Mouse (Mus musculus) hindbrain, embryonic 10.5 days (tissue): ENCODE results near the gene Pkn1. TPM values are rescaled to one million over a fixed set of nuclear protein-coding genes. Genes with fewer than 3 reads are reported as not detected.

Source experiments
- DNase-seq: peaks from one replicate; pipeline ENCODE4 v3.0.0-alpha.2; 2017; ENCODE audit warnings: low spot score
- H3K27ac ChIP-seq: fragments of 300-500 bp; sonication (generic); 2 replicates; pipeline ENCODE4 v1.5.1; 2016; ENCODE audit warnings: mild to moderate bottlenecking, moderate library complexity
- H3K27me3 ChIP-seq: fragments of 300-500 bp; sonication (generic); 2 replicates; pipeline ENCODE4 v1.6.1; 2016; ENCODE audit warnings: mild to moderate bottlenecking; ENCODE audit not compliant: poor library complexity, insufficient read depth, severe bottlenecking
- H3K36me3 ChIP-seq: fragments of 300-500 bp; sonication (generic); 2 replicates; pipeline ENCODE4 v1.6.1; 2016; ENCODE audit warnings: mild to moderate bottlenecking, moderate library complexity
- H3K4me1 ChIP-seq: fragments of 300-500 bp; sonication (generic); replicated peaks from 2 replicates; pipeline ENCODE4 v1.6.1; 2016; ENCODE audit warnings: mild to moderate bottlenecking
- H3K4me3 ChIP-seq: fragments of 300-500 bp; sonication (generic); 2 replicates; pipeline ENCODE4 v1.5.1; 2016; ENCODE audit warnings: mild to moderate bottlenecking, moderate library complexity
- H3K9me3 ChIP-seq: fragments of 300-500 bp; sonication (generic); 2 replicates; pipeline ENCODE4 v1.6.1; 2016; ENCODE audit warnings: mild to moderate bottlenecking, moderate library complexity
- WGBS: fragments of 180-500 bp; shearing (Covaris S2); methylation state at CpG from one replicate; pipeline ENCODE4 v1.1.7; 2016; 5-methylcytosine and 5-hydroxymethylcytosine counted together
- polyA plus RNA-seq: library from polyadenylated mRNA; unstranded; fragments of >200 nt; fragmentation: Nextera tagmentation; extraction: Ambion mirVana; gene quantifications from 2 replicates; pipeline ENCODE4 v1.2.1, GENCODE M21; 2016

Pkn1 gene
- 28.2 and 29.9 TPM in 2 replicates for polyA plus RNA-seq

DNA sequence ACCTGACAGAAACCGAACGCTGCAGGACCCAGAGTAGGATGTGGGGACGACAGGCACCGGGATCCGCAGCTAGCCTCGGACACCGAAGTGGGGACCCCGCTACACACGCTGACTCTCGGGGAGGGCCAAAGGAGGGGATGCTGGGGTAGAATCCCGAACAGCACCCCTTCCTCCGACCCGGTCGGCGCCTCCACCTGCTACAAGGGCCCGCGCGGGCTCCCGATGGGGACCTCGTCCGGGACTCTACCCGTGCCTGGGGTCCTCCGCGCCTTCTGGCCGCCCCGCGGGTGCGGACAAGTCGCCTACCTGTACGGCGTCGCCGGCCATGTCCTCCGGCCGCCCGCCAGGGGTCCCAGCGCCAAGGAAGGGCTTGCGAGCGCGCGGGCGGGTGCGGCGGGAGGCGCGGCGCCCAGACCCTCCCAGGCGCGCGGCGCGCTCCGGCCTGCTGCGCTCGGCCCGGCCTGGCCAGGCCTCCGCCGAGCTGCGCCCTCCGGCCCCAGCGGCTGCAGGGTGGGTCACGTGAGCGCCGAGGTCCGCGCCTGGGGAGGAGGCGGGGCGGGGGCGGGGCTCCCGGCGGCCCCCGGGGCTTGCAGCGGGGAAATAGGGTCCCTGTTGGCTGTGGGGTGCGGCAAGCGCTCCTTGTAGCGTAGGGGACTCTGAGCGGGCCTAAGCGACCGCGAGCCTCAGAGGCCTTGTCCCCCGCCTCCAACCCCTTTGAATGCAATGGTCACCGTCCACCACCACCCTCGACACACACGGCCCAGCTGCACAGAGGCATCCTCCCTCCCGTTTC, at the start of gene Pkn1:
Pkn1 (minus strand) TSS at position 519 of the 793 bp plus-strand sequence.
- under 1% methylated on average over 85 of the region's 85 CpGs for WGBS
- 0 out of 2 replicates have a peak, but pooled peaks cover 2% of the 10 kb centered on the region for H3K9me3 ChIP-seq
- H3K36me3 ChIP-seq = no peaks in the 10 kb centered on the region
- H3K27me3 ChIP-seq = no peaks in the 10 kb centered on the region
- DNase-seq = peak; percentile 86
- H3K4me3 ChIP-seq = peak within 1 kb of the TSS; percentile 92
- peak within 1 kb of the TSS; percentile 95 for H3K27ac ChIP-seq
- peaks cover 45% of the 10 kb centered on the region for H3K4me1 ChIP-seq

DNA sequence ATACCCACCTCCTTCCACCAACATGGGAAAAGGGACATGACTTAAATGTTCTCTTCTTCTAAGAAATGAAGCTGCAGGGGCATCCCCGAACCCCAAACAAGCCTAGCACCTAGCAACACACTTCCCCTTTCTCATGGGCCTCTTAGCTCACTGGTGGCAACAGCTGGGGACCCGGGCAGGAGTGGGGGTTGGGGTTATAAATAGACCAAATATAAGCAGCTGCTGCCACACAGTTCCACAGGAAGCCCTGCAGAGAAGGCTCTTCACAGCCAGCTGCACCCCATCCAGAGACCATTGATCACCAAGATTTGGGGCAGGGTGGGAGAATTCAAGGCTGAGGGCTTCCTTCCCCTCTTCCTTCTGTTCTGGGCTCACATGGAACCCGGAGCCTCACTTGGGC, 49.7 kb upstream of the Pkn1 start:
- Histone ChIP-seq H3K27ac (peak overlapping the region; percentile 78; the same call in 1 of the 2 replicates), H3K9me3 (no peaks in the 10 kb centered on the region), H3K4me3 (0 out of 2 replicates have a peak overlapping the region, but pooled peaks have one; percentile 7), H3K27me3 (peaks cover 44% of the 10 kb centered on the region), H3K4me1 (peaks cover 32% of the 10 kb centered on the region), H3K36me3 (no peaks in the 10 kb centered on the region)
- DNase-seq = no peak
- WGBS = 44% methylated on average over 3 of the region's 3 CpGs

DNA sequence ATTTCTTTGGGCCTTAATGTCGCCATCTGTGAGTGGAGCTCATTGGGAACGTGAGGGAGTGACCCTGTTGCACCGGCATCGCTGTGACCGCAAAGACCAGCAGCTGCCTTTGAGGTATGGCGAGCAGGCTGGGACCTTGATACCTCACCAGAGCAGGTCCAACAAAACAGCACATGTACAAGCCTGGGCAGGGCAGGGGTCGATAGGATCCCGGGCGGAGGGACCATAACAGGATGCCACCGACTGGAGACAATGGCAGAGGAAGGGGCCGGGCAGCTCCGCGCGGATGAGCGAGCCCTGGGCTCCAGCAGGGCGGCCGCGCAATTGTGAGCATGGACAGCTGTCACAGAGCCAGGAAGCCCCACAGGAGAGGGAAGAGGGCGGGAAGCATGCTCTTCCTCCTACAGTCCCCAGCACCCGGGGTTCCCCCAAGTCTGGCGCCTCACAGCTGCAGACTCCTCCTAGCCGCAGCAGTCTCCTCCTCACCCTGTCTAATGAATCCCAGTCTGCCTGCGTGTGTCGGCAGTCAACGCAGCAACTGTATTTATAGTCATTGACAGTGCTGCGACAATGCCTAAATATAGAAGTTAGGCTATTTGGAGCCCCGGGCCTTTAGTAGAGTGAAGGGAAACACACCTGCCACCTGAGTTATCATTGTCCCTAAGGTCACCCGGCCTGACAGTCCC, 48.8 kb upstream of the Pkn1 start:
- H3K36me3 ChIP-seq = no peaks in the 10 kb centered on the region
- WGBS = 2% methylated on average over 28 of the region's 28 CpGs
- no peaks in the 10 kb centered on the region for H3K9me3 ChIP-seq
- H3K4me3 ChIP-seq = peak overlapping the region; percentile 54
- peaks cover 47% of the 10 kb centered on the region for H3K27me3 ChIP-seq
- H3K27ac ChIP-seq = peak overlapping the region; percentile 78
- peaks cover 32% of the 10 kb centered on the region for H3K4me1 ChIP-seq
- DNase-seq = peak; percentile 63

DNA sequence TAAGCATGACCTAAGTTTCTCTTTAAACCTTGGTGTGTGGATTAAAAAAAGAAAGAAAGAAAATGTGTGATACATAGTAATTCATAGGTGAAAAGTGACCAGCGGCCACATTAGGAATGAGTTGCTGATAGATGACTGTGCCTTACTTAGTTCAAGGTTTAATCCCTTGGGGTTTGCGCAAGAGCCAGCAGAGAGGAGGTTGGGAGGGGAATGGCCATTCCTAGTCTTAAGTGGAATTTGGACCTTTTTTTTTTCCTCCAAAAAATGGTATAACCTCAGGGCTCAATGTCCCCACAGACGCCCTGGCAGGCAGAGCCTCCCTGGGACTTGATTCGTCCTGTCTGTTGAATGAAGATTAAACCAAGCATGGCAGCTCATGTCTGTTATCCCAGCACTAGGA, 45.1 kb upstream of the Pkn1 start:
- no peaks in the 10 kb centered on the region for H3K9me3 ChIP-seq
- WGBS = 79% methylated on average over 4 of the region's 4 CpGs
- DNase-seq = no peak
- no peak overlapping the region for H3K27ac ChIP-seq
- no peaks in the 10 kb centered on the region for H3K36me3 ChIP-seq
- peaks cover 79% of the 10 kb centered on the region for H3K27me3 ChIP-seq
- H3K4me3 ChIP-seq = no peak overlapping the region
- H3K4me1 ChIP-seq = peaks cover 34% of the 10 kb centered on the region

DNA sequence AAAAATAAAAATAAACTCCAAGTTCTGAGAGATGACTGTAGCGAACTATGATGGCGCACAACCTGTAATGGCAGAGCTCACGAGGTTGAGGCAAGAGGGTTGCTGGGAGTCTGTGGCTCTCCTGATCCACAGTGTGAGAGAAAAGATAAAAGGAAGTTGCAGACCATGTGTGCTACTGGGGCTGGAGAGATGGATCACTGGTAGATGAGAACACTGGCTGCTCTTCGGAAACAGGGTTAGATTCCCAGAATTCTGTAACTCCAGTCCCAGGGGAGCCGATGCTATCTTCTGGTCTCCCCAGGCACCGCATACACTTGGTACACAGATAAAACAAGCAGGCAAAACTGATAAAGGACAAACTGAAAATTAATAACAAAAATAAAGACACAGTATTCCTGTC, 44.0 kb upstream of the Pkn1 start:
- DNase-seq = no peak
- 93% methylated on average over 6 of the region's 6 CpGs for WGBS
- H3K27ac ChIP-seq = no peak overlapping the region
- peaks cover 74% of the 10 kb centered on the region for H3K27me3 ChIP-seq
- no peak overlapping the region for H3K4me3 ChIP-seq
- peaks cover 27% of the 10 kb centered on the region for H3K4me1 ChIP-seq
- H3K36me3 ChIP-seq = no peaks in the 10 kb centered on the region
- H3K9me3 ChIP-seq = no peaks in the 10 kb centered on the region

DNA sequence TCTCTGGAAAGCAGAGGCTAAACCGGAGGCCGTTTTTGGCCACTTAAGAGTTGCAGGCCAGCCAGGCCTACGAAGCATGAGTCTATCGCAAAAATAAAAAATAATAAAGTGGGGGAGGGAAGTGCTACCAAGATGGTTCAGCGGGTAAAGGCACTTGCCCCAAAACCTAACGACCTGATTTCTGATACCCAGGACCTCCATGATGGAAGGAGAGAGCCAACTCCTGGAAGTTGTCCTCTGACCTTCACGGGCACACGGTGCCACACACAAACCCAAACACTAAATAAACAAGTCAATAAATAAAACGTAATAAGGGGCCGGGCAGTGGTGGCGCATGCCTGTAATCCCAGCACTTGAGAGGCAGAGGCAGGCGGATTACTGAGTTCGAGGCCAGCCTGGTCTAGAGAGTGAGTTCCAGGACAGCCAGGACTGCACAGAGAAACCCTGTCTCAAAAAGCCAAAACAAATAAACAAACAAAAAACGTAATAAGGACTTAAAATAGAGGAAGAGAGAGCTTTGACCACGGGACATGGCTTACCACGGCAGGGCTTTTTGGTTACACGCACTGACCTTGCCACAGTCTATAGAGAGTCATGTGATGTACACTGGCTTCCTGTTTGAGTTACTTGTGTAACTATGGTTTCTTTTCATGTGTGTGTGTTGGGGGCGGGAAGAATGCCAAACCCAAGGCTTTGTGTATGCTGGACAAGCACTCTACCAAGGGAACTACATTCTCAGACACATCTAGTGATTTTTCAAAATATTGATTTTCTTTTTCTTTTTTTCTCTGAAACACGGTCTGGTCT, 43.1 kb upstream of the Pkn1 start:
- no peaks in the 10 kb centered on the region for H3K36me3 ChIP-seq
- no peak overlapping the region for H3K27ac ChIP-seq
- peak overlapping the region; percentile 62; the same call in 1 of the 2 replicates for H3K4me3 ChIP-seq
- no peak for DNase-seq
- WGBS = 76% methylated on average over 19 of the region's 19 CpGs
- peaks cover 64% of the 10 kb centered on the region for H3K27me3 ChIP-seq
- peaks cover 4% of the 10 kb centered on the region; the same call in 1 of the 2 replicates for H3K9me3 ChIP-seq
- peaks cover 26% of the 10 kb centered on the region for H3K4me1 ChIP-seq

DNA sequence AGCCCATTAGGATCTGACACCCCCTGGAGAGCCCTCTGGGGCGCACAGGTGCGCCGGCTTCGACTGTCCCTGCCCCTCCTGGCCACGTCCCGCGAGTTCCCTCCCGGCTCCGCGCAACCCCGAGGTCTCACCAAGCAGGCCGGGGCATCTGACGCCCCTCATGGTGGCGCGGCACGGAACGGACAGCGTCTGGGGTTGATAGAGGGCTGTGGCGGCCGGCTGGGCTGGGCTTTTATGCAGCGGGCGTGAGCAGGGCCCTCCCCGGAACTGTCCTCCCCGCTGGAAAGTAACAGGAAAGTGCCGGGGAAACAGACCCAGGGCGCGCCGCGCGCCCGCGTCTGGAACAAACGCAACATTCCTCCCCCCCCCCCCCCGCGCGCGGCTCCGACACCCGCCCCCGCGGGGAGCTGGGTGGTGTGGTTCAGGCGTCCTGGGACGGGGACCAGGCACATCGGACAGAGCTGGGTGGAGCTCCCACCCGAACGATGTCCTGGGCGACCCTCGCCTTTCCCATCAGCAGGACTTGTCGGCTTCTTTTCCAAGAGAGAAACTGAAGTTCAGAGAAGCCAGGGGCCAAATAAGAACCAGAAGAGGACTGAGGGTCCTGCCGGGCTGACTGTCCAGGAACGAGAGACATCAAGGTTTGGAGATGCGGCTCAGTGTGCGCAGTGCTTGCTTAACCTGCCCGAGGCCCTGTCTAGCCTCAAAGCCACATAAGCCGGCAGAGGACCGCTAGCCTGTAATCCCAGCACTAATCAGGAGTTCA, 42.2 kb upstream of the Pkn1 start, which contains the start of gene Adgre5:
Adgre5 (minus strand) TSS at position 351 of the 766 bp plus-strand sequence.
- Histone ChIP-seq H3K4me1 (peaks cover 26% of the 10 kb centered on the region), H3K27ac (peak within 1 kb of the TSS; percentile 86), H3K27me3 (peaks cover 56% of the 10 kb centered on the region), H3K4me3 (peak within 1 kb of the TSS; percentile 62), H3K9me3 (peaks cover 7% of the 10 kb centered on the region; the same call in 1 of the 2 replicates), H3K36me3 (no peaks in the 10 kb centered on the region)
- DNase-seq = peak; percentile 57
- WGBS = 1% methylated on average over 53 of the region's 56 CpGs

DNA sequence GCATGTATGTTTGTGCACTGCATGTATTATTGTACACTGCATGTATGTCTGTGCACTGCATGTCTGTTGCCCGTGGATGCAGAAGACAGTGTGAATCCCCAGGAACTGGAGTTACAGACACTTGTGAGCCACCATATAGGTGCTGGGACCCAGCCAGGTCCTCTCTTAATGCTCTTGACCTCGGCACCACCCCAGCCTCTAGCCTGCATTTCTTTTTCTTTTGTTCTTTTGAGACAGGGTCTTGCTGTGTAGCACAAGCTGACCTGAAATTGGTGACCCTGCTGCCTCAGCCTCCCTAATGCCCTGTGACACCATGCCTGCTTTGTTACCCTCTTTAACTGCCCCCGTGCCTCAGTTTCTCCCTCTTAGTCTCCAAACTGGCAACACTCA, 41.6 kb upstream of the Pkn1 start:
- Histone ChIP-seq H3K27me3 (peaks cover 50% of the 10 kb centered on the region), H3K4me1 (peaks cover 26% of the 10 kb centered on the region), H3K9me3 (peaks cover 7% of the 10 kb centered on the region; the same call in 1 of the 2 replicates), H3K27ac (peak overlapping the region; percentile 86), H3K4me3 (peak overlapping the region; percentile 62), H3K36me3 (no peaks in the 10 kb centered on the region)
- DNase-seq = peak; percentile 17
- 19% methylated on average over 3 of the region's 3 CpGs for WGBS

DNA sequence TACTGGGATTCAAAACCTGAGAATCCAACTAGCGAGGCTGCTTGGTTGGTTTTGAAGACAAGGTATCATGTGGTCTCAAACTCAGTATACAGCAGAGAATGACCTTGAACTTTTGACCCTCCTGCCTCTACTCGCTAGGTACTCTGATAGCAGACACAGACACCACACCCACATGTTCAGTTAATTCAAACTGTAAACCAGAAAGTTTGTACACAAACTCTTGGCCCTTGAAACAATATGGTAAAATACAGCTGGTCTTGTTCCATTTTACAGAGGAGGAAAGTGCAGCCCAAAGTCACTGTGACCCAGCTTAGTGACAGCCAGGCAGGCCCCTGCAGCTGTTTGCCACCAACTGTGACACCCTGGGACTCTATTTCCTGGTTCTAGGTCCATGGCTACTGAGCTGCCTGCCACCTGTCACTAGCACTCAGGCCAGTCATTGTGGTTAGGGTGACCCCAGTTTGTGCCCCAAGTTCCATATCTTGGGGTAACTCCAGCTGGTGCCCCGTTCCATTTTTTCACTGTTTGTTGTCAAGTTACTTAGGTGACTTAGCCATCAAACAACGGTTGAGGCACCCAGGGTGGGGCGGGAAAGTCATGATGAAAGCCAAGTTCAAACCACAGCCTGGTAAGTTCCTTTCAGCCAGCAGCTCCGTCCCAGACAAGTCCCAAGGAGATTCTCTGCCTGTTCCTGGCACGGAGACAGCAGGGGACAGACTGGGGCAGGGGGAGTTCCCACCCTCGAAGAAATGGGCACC, 40.9 kb upstream of the Pkn1 start:
- Histone ChIP-seq H3K27me3 (peaks cover 51% of the 10 kb centered on the region), H3K4me3 (no peak overlapping the region)
- 46% methylated on average over 8 of the region's 8 CpGs for WGBS

DNA sequence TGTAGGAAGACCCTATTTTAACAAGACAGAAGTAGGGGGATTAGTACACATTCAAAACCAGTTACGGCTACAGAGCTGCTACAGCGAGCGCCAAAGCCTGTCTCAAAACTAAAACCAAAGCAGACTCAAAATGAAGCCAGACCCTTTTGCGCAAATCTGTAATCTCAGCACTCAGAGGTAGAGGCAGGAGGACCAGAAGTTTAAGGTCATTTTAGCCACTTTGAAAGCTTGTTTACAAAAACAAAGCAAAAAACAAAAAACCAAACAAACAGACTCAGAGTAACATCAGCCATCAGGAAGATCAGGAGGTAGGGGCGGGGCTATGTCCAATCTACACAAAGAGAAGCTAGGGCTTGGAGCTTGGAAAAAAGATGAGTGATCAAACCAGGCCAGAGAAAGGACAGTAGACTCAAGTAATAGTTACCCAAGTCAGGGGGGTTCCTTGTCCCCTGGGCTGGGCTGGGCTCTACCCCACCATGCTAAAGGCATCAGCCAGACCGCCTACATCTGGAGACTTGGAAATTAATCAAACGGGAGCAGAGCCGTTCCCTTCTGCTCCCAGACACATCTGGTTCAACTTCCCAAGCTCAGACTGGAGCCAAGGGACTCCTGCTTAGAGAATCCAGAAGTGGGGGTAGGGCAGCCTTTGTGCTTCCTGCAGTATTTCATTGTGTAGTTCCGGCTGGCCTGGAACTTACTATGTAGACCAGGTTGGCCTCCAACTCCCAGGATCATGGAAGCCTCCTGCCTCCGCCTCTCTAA, 40.2 kb upstream of the Pkn1 start:
- peaks cover 26% of the 10 kb centered on the region for H3K4me1 ChIP-seq
- no peaks in the 10 kb centered on the region for H3K36me3 ChIP-seq
- peaks cover 7% of the 10 kb centered on the region; the same call in 1 of the 2 replicates for H3K9me3 ChIP-seq
- H3K4me3 ChIP-seq = no peak overlapping the region
- H3K27ac ChIP-seq = no peak overlapping the region
- DNase-seq = no peak
- peaks cover 58% of the 10 kb centered on the region for H3K27me3 ChIP-seq
- WGBS = 78% methylated on average over 10 of the region's 10 CpGs

More for the DNA sequence above, 40.9 kb upstream of the Pkn1 start:
- Histone ChIP-seq H3K36me3 (no peaks in the 10 kb centered on the region), H3K27ac (no peak overlapping the region), H3K4me1 (peaks cover 26% of the 10 kb centered on the region), H3K9me3 (peaks cover 7% of the 10 kb centered on the region; the same call in 1 of the 2 replicates)
- DNase-seq = no peak
